In the genomic region with DNA sequence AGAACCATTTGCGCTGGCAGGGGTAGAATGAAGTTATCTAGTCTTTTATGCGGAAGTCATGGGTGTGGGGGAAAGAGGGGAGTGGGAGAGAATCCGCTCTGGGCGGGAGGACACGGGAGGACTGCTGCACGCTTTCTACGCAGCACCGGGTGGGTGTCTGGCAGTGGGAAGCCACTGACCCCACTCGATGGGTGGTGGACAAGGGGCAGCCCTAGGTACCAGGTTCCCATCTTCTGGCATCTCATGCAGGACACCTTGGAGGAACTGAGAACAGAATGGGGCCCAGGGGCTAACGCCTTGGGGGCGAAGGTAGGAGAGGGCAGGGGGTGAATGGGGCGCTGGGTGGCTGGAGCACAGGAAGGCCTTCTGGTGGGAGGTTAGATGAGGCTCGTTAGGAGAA, we compare ENCODE assay signal across 14 mouse cellular contexts.
"Had no signal": no experiment of that assay in that cellular context is flagged by ENCODE, and none has a peak within 500 bp of the region (broad histone marks: within the 10 kb centered on the region; RNA-seq: fewer than 3 reads in every experiment).

No protein-coding gene starts in this region.

- H3K27ac ChIP-seq: limb, embryonic 13.5 days; liver, embryonic 14.5 days; neural tube, embryonic 15.5 days; stomach, postnatal 0 days had no signal

- H3K4me3 ChIP-seq: limb, embryonic 13.5 days; neural tube, embryonic 15.5 days had no signal

- H3K9me3 ChIP-seq: limb, embryonic 13.5 days; neural tube, embryonic 15.5 days had no signal

- DNase-seq: kidney, adult 11 months; kidney, adult 9 months; kidney, postnatal 14 days; layer of hippocampus, postnatal 36 days; lung, adult 18-20 months; right cerebral cortex, adult 18-20 months; right cerebral cortex, postnatal 25 days; thymus, adult 2 months; thymus, postnatal 25 days had no signal

- ATAC-seq: midbrain, embryonic 16.5 days had no signal

- H3K9ac ChIP-seq: limb, embryonic 13.5 days; liver, embryonic 14.5 days; neural tube, embryonic 15.5 days had no signal

- H3K27me3 ChIP-seq: limb, embryonic 13.5 days; neural tube, embryonic 15.5 days had no signal

- H3K4me2 ChIP-seq: limb, embryonic 13.5 days; neural tube, embryonic 15.5 days had no signal

- H3K36me3 ChIP-seq: limb, embryonic 13.5 days; neural tube, embryonic 15.5 days had no signal
